Mouse (Mus musculus) small intestine, adult 2 months (tissue): ENCODE measurements around the gene Sntb2.

Experiments
- CTCF ChIP-seq: fragments of 200-500 bp; IDR thresholded peaks from 2 replicates; pipeline ENCODE4 v1.5.1; 2012; ENCODE audit warnings: low read depth, mild to moderate bottlenecking, control low read depth, inconsistent platforms, low read length, moderate library complexity, mixed read lengths; ENCODE audit not compliant: insufficient replicate concordance, insufficient read length; ENCODE audit errors: extremely low read depth
- POLR2A ChIP-seq: fragments of 200-500 bp; IDR thresholded peaks from 2 replicates; pipeline ENCODE4 v1.6.1; 2012; ENCODE audit warnings: low read depth, mild to moderate bottlenecking, control low read depth, inconsistent platforms, low read length, moderate library complexity

DNA sequence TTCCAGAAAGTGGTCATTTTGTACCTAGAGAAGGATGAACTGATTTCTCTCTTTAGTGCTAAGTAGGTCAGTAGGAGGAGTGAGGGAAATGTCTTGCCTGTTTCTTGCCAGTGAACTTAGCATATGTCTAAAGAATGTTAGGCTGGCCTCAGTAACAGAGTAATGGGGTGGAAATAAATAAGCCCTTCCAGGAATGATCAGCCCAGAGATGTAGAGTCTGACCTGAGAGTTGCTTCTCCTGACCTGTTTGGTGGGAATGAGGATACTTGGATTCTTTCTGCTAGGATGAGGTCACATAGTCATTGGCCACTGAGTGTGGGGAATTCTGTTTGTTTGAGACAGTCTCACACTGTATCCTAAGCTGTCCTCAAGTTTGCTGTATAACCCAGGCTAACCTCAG is 52.0 kb downstream of the Sntb2 start:
- TF ChIP-seq CTCF (no peak), POLR2A (no peak)
